Mouse (Mus musculus): ENCODE data around the gene Phf14. TPM values are rescaled to one million over a fixed set of nuclear protein-coding genes. Genes with fewer than 3 reads are reported as not detected.

The Phf14 gene
- total RNA-seq, 2 experiments from 2014 or later, result 113 to 114 TPM

GRCm38 (mm10) chr6:12014733-12015132 is 107.1 kb downstream of the Phf14 start:
- no peak for DNase-seq (ENCODE audit: low spot score in 2 of 2)
- intact Hi-C loops (cut with DNase I), result no loop called here

- intact Hi-C loops (cut with DNase I), result no loop called here
- DNase-seq (ENCODE audit: low spot score in 2 of 2), result no peak
Measured at GRCm38 (mm10) chr6:12019736-12020135, 112.1 kb downstream of the Phf14 start.

- intact Hi-C loops (cut with DNase I), result no loop called here
- DNase-seq (ENCODE audit: low spot score in 2 of 2), result no peak
Measured at GRCm38 (mm10) chr6:12020156-12020555, 112.5 kb downstream of the Phf14 start.

- intact Hi-C loops (cut with DNase I), result no loop called here
- DNase-seq (ENCODE audit: low spot score in 2 of 2), result no peak
Measured at GRCm38 (mm10) chr6:12020738-12021137, 113.1 kb downstream of the Phf14 start.

GRCm38 (mm10) chr6:12021480-12021879 is 113.9 kb downstream of the Phf14 start:
- DNase-seq (ENCODE audit: low spot score in 2 of 2), result no peak
- intact Hi-C loops (cut with DNase I), result no loop called here

GRCm38 (mm10) chr6:12023395-12023794 is 115.8 kb downstream of the Phf14 start:
- DNase-seq (ENCODE audit: low spot score in 2 of 2), result no peak
- intact Hi-C loops (cut with DNase I), result no loop called here

- DNase-seq (ENCODE audit: low spot score in 2 of 2), result no peak
- intact Hi-C loops (cut with DNase I), result no loop called here
Measured at GRCm38 (mm10) chr6:12026804-12027537, 119.4 kb downstream of the Phf14 start.

GRCm38 (mm10) chr6:12034561-12034960 is 127.0 kb downstream of the Phf14 start:
- DNase-seq (ENCODE audit: low spot score in 2 of 2), result peak in 1 of 2 experiments; percentile 6
- intact Hi-C loops (cut with DNase I), result no loop called here

- intact Hi-C loops (cut with DNase I), result no loop called here
- no peak for DNase-seq (ENCODE audit: low spot score in 2 of 2)
Measured at GRCm38 (mm10) chr6:12038268-12038667, 130.7 kb downstream of the Phf14 start.

- intact Hi-C loops (cut with DNase I), result no loop called here
- no peak for DNase-seq (ENCODE audit: low spot score in 2 of 2)
Measured at GRCm38 (mm10) chr6:12052884-12053283, 145.3 kb downstream of the Phf14 start.

- intact Hi-C loops (cut with DNase I), result no loop called here
- no peak for DNase-seq (ENCODE audit: low spot score in 2 of 2)
Measured at GRCm38 (mm10) chr6:12054149-12054548, 146.5 kb downstream of the Phf14 start.

- intact Hi-C loops (cut with DNase I), result no loop called here
- DNase-seq (ENCODE audit: low spot score in 2 of 2), result no peak
Measured at GRCm38 (mm10) chr6:12058717-12059116, 151.1 kb downstream of the Phf14 start.

- DNase-seq (ENCODE audit: low spot score in 2 of 2), result no peak
Measured at GRCm38 (mm10) chr6:12059971-12060370, 152.4 kb downstream of the Phf14 start.

GRCm38 (mm10) chr6:12060452-12061140 is 153.0 kb downstream of the Phf14 start:
- intact Hi-C loops (cut with DNase I), result no loop called here
- no peak for DNase-seq (ENCODE audit: low spot score in 2 of 2)

More at GRCm38 (mm10) chr6:12059971-12060370, 152.4 kb downstream of the Phf14 start:
- intact Hi-C loops (cut with DNase I), result no loop called here

- no peak for DNase-seq (ENCODE audit: low spot score in 2 of 2)
- intact Hi-C loops (cut with DNase I), result no loop called here
Measured at GRCm38 (mm10) chr6:12067956-12068355, 160.3 kb downstream of the Phf14 start.

- intact Hi-C loops (cut with DNase I), result no loop called here
- no peak for DNase-seq (ENCODE audit: low spot score in 2 of 2)
Measured at GRCm38 (mm10) chr6:12069357-12069756, 161.7 kb downstream of the Phf14 start.

- intact Hi-C loops (cut with DNase I), result no loop called here
- DNase-seq (ENCODE audit: low spot score in 2 of 2), result no peak
Measured at GRCm38 (mm10) chr6:12074599-12074998, 167.0 kb downstream of the Phf14 start.

GRCm38 (mm10) chr6:12077338-12077737 is 169.7 kb downstream of the Phf14 start:
- no peak for DNase-seq (ENCODE audit: low spot score in 2 of 2)
- intact Hi-C loops (cut with DNase I), result no loop called here

- intact Hi-C loops (cut with DNase I), result no loop called here
- no peak for DNase-seq (ENCODE audit: low spot score in 2 of 2)
Measured at GRCm38 (mm10) chr6:12077880-12078618, 170.4 kb downstream of the Phf14 start.

GRCm38 (mm10) chr6:12079260-12079659 is 171.7 kb downstream of the Phf14 start:
- no peak for DNase-seq (ENCODE audit: low spot score in 2 of 2)
- intact Hi-C loops (cut with DNase I), result no loop called here
